Mouse (Mus musculus) liver, embryonic 14.5 days (tissue): Measurements from ENCODE around the gene Clic6. TPM values are rescaled to one million over a fixed set of nuclear protein-coding genes. Genes with fewer than 3 reads are reported as not detected.

Experiments used
- ATAC-seq: fragments of 200-750 bp; cut with Nextera tagmentation; 2 replicates; pipeline ENCODE4 v1.8.0; 2017; ENCODE audit warnings: moderate number of reproducible peaks, mild to moderate bottlenecking, moderate library complexity; ENCODE audit not compliant: insufficient read depth
- DNase-seq, 3 experiments: peaks; one replicate each; pipeline ENCODE4 v3.0.0-alpha.2; 2012 to 2013; ENCODE audit warnings: low read depth in 3 of 3, low spot score in 3 of 3
- H3K27ac ChIP-seq: fragments of 300-500 bp; sonication (generic); 2 replicates; pipeline ENCODE4 v1.5.1; 2014; ENCODE audit warnings: moderate library complexity, mild to moderate bottlenecking, control low read depth, inconsistent platforms
- H3K27me3 ChIP-seq: fragments of 300-500 bp; sonication (generic); 2 replicates; pipeline ENCODE4 v1.6.1; 2014; ENCODE audit warnings: mild to moderate bottlenecking, low read length, moderate library complexity; ENCODE audit not compliant: control insufficient read depth, insufficient read depth
- H3K36me3 ChIP-seq: fragments of 300-500 bp; sonication (generic); replicated peaks from 2 replicates; pipeline ENCODE4 v1.6.1; 2014; ENCODE audit warnings: low read depth; ENCODE audit not compliant: control insufficient read depth, insufficient read depth
- H3K4me1 ChIP-seq, 2 experiments: fragments of 200-500 bp in 1 of 2; fragments of 300-500 bp in 1 of 2; sonication (generic) in 1 of 2; replicated peaks; 2 replicates each; pipeline ENCODE4 v1.6.1; 2012 to 2014; ENCODE audit warnings: antibody characterized with exemption in 1 of 2, inconsistent platforms in 1 of 2, low read length in 1 of 2; ENCODE audit not compliant: control insufficient read depth in 2 of 2, insufficient read depth in 2 of 2
- H3K4me2 ChIP-seq: fragments of 300-500 bp; sonication (generic); 2 replicates; pipeline ENCODE4 v1.6.1; 2014; ENCODE audit warnings: low read depth, mild to moderate bottlenecking, control low read depth, moderate library complexity
- H3K4me3 ChIP-seq, 2 experiments: fragments of 200-500 bp in 1 of 2; fragments of 300-500 bp in 1 of 2; sonication (generic) in 1 of 2; 2 replicates each; pipeline ENCODE4 v1.5.1; 2012 to 2014; ENCODE audit warnings: low read depth in 2 of 2, low read length in 2 of 2, mild to moderate bottlenecking in 2 of 2, control low read depth in 1 of 2, inconsistent platforms in 1 of 2, moderate library complexity in 1 of 2; ENCODE audit not compliant: insufficient read depth in 1 of 2
- H3K9ac ChIP-seq: fragments of 300-500 bp; sonication (generic); replicated peaks from 2 replicates; pipeline ENCODE4 v1.6.1; 2014; ENCODE audit warnings: mild to moderate bottlenecking, control low read depth, moderate library complexity
- H3K9me3 ChIP-seq: fragments of 300-500 bp; sonication (generic); 2 replicates; pipeline ENCODE4 v1.6.1; 2016; ENCODE audit warnings: low read length, mixed read lengths; ENCODE audit not compliant: control insufficient read depth
- CTCF ChIP-seq: IDR thresholded peaks from 2 replicates; pipeline ENCODE4 v1.5.1; 2016; ENCODE audit warnings: antibody characterized with exemption, low read depth, control low read depth
- EP300 ChIP-seq: IDR thresholded peaks from 2 replicates; pipeline ENCODE4 v1.6.1; 2016; ENCODE audit warnings: antibody characterized with exemption, low read depth
- WGBS: fragments of 180-500 bp; shearing (Covaris S2); extraction: QIAGEN DNeasy Blood & Tissue Kit; methylation state at CpG from one replicate; pipeline ENCODE4 v1.1.7; 2014; ENCODE audit not compliant: insufficient replicate concordance; 5-methylcytosine and 5-hydroxymethylcytosine counted together
- polyA plus RNA-seq, 2 experiments: library from polyadenylated mRNA; depleted of rRNA in 1 of 2; stranded (reverse) in 1 of 2; unstranded in 1 of 2; fragments of >200 nt; fragmentation: Nextera tagmentation in 1 of 2; extraction: Ambion mirVana in 1 of 2; gene quantifications; 2 replicates each; pipeline versions ENCODE4 v1.2.1 to v1.2.3; 2012 to 2014

Gene Clic6
- polyA plus RNA-seq, 2 experiments, result 0.11 to 0.28 TPM

- peak overlapping the region; percentile 47 to 60 for H3K4me3 ChIP-seq
- no peaks in the 10 kb centered on the region for H3K36me3 ChIP-seq
- 33% methylated on average over 25 of the region's 25 CpGs for WGBS
- peak; percentile 83 for ATAC-seq
- H3K4me2 ChIP-seq, result peak overlapping the region; percentile 64
- peak overlapping the region; percentile 24; the same call in 1 of the 2 replicates for H3K9ac ChIP-seq
- TF ChIP-seq EP300 (peak; percentile 42; the same call in 1 of the 2 replicates), CTCF (no peak)
- DNase-seq, result peak in 2 of 3 experiments; percentile 55 to 67
- no peaks in the 10 kb centered on the region for H3K9me3 ChIP-seq
- peak overlapping the region; percentile 70 for H3K27ac ChIP-seq
- H3K4me1 ChIP-seq, result peaks cover 0 to 4% of the 10 kb centered on the region in 2 experiments; a peak in 2 of 4 replicates
- H3K27me3 ChIP-seq, result peaks cover 13% of the 10 kb centered on the region
Observed at GRCm38 (mm10) chr16:92475093-92475860, 10.3 kb upstream of the Clic6 start.

GRCm38 (mm10) chr16:92478561-92479150 lies 6.9 kb upstream of the Clic6 start:
- WGBS, result 21% methylated on average over 23 of the region's 23 CpGs
- Histone ChIP-seq H3K9ac (no peak overlapping the region; the same call in 1 of the 2 replicates), H3K27me3 (peaks cover 13% of the 10 kb centered on the region), H3K36me3 (no peaks in the 10 kb centered on the region), H3K4me2 (0 out of 2 replicates have a peak overlapping the region, but pooled peaks have one; percentile 24), H3K9me3 (no peaks in the 10 kb centered on the region), H3K4me1 (peaks cover 0 to 4% of the 10 kb centered on the region in 2 experiments; a peak in 2 of 4 replicates), H3K4me3 (no peak overlapping the region), H3K27ac (no peak overlapping the region)
- no peak for TF ChIP-seq EP300
- TF ChIP-seq CTCF, result peak; percentile 77
- ATAC-seq, result no peak
- DNase-seq, result no peak

GRCm38 (mm10) chr16:92487086-92487485 lies 1.6 kb downstream of the Clic6 start:
- Histone ChIP-seq H3K27me3 (no peaks in the 10 kb centered on the region), H3K27ac (no peak overlapping the region), H3K9ac (no peak overlapping the region), H3K4me3 (no peak overlapping the region), H3K4me1 (peaks cover 5 to 31% of the 10 kb centered on the region in 2 experiments; a peak in 3 of 4 replicates), H3K36me3 (no peaks in the 10 kb centered on the region), H3K9me3 (no peaks in the 10 kb centered on the region), H3K4me2 (no peak overlapping the region)
- TF ChIP-seq CTCF (no peak), EP300 (no peak)
- DNase-seq, result no peak
- peak; percentile 9; the same call in 1 of the 2 replicates for ATAC-seq
- WGBS, result 74% methylated on average over 6 of the region's 6 CpGs

DNA sequence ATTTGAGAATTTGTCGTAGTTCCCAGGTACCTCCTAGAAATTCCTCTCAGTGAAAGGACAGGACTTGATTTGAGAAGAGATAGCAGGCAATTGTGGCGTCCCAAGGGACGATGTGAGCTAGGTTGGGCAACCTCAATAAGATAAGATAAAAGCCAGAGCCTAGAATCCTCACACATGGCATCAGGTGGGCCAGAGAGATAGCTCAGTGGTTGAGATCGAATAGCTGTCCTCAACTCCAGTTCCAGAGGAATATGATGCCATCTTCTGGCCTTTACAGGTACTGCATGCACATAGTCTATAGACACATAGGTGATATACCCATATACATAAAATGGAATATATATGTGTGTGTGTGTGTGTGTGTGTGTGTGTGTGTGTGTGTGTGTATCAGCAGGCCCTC lies 2.0 kb downstream of the Clic6 start:
- Histone ChIP-seq H3K4me2 (no peak overlapping the region), H3K4me3 (no peak overlapping the region), H3K9me3 (no peaks in the 10 kb centered on the region), H3K9ac (no peak overlapping the region), H3K36me3 (no peaks in the 10 kb centered on the region), H3K27ac (no peak overlapping the region), H3K27me3 (no peaks in the 10 kb centered on the region), H3K4me1 (peaks cover 7 to 34% of the 10 kb centered on the region in 2 experiments)
- WGBS, result 24% methylated on average over 4 of the region's 4 CpGs
- TF ChIP-seq EP300 (peak; percentile 59; the same call in 1 of the 2 replicates), CTCF (peak; percentile 88)
- peak; percentile 70 for ATAC-seq
- DNase-seq, result peak; percentile 70 to 76 (median 73)

GRCm38 (mm10) chr16:92488456-92488855 lies 2.9 kb downstream of the Clic6 start:
- Histone ChIP-seq H3K36me3 (no peaks in the 10 kb centered on the region), H3K4me2 (no peak overlapping the region), H3K9ac (no peak overlapping the region), H3K4me1 (peaks cover 8 to 40% of the 10 kb centered on the region in 2 experiments), H3K9me3 (no peaks in the 10 kb centered on the region), H3K4me3 (no peak overlapping the region; a peak in 1 of 4 replicates), H3K27me3 (no peaks in the 10 kb centered on the region), H3K27ac (no peak overlapping the region)
- DNase-seq (no peak), ATAC-seq (no peak)
- no peak for TF ChIP-seq EP300
- no peak for TF ChIP-seq CTCF
- 73% methylated on average over 5 of the region's 5 CpGs for WGBS
